Mouse (Mus musculus) forebrain, embryonic 10.5 days (tissue): ENCODE measurements at regions not wholly inside any gene's neighbourhood (a gene's known extent, or its start where the extent isn't known, plus 50 kb on each side); places are given as distances from the start of the nearest gene placed in this dataset. TPM values are rescaled to one million over a fixed set of nuclear protein-coding genes. Genes with fewer than 3 reads are reported as not detected.

Experiments used
- DNase-seq: peaks from one replicate; pipeline ENCODE4 v3.0.0-alpha.2; 2017; ENCODE audit warnings: low spot score; ENCODE audit errors: extremely low spot score
- H3K27ac ChIP-seq: fragments of 300-500 bp; sonication (generic); 2 replicates; pipeline ENCODE4 v1.5.1; 2016; ENCODE audit warnings: mild to moderate bottlenecking
- H3K27me3 ChIP-seq: fragments of 300-500 bp; sonication (generic); 2 replicates; pipeline ENCODE4 v1.6.1; 2016; ENCODE audit warnings: mild to moderate bottlenecking; ENCODE audit not compliant: poor library complexity, severe bottlenecking
- H3K36me3 ChIP-seq: fragments of 300-500 bp; sonication (generic); replicated peaks from 2 replicates; pipeline ENCODE4 v1.6.1; 2016; ENCODE audit warnings: mild to moderate bottlenecking, moderate library complexity
- H3K4me1 ChIP-seq: fragments of 300-500 bp; sonication (generic); 2 replicates; pipeline ENCODE4 v1.6.1; 2016
- H3K4me3 ChIP-seq: fragments of 300-500 bp; sonication (generic); 2 replicates; pipeline ENCODE4 v1.5.1; 2016; ENCODE audit warnings: mild to moderate bottlenecking, moderate library complexity
- H3K9me3 ChIP-seq: fragments of 300-500 bp; sonication (generic); 2 replicates; pipeline ENCODE4 v1.6.1; 2016; ENCODE audit warnings: mild to moderate bottlenecking, moderate library complexity
- WGBS: fragments of 180-500 bp; shearing (Covaris S2); methylation state at CpG from one replicate; pipeline ENCODE4 v1.1.7; 2016; 5-methylcytosine and 5-hydroxymethylcytosine counted together
- microRNA-seq: library from miRNA; unstranded; fragments of <30 nt; microRNA quantifications from one replicate; pipeline ENCODE4, GENCODE M21; 2017

DNA sequence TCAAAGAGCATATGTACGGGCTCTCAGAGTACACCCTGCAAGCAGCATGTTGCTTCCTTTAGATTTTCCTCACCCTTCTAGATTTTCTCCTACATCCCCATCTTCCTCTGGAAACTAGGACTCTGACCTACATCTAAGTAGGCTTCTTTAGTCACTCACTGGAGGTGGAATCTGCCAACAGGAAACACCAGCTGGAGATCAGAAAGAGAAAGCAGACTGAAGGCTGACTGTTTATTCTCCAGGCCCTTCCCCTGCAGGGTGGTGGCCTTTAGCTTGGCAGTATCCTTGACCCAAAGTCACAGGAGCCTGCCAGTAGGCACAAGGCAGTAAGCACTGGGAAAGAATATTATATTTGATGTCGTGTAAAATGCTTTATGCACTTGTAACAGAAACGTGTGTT is 75.4 kb upstream of the Klf12 start:
- peak overlapping the region; percentile 31; the same call in 1 of the 2 replicates for H3K27ac ChIP-seq
- DNase-seq: no peak
- 83% methylated on average over 3 of the region's 3 CpGs for WGBS

DNA sequence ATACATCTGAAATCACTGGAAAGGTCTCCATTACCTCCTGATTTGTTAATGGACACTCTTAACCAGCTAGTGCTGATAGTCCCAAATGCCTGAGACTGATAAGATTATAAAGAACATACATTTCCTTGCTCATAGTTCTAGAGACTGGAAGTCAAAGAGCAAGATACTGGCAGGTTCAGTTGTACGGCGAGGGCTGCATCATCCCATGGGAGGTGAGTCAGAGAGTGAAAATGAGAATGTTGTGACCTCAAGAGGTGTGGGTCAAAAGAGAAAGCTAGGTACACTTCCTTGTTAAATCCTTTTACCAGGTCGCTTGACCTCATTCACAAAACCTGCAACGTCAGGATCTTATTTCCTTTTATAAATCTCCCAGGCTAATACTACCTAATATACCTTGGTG is 72.7 kb upstream of the Klf12 start:
- H3K27me3 ChIP-seq: no peaks in the 10 kb centered on the region
- no peak for DNase-seq
- no peaks in the 10 kb centered on the region for H3K36me3 ChIP-seq
- WGBS: 83% methylated on average over 4 of the region's 4 CpGs
- H3K4me1 ChIP-seq: peaks cover 35% of the 10 kb centered on the region
- no peaks in the 10 kb centered on the region for H3K9me3 ChIP-seq
- no peak overlapping the region for H3K27ac ChIP-seq
- no peak overlapping the region for H3K4me3 ChIP-seq

More for the DNA sequence above, 75.4 kb upstream of the Klf12 start:
- peaks cover 31% of the 10 kb centered on the region for H3K4me1 ChIP-seq
- no peaks in the 10 kb centered on the region for H3K27me3 ChIP-seq
- H3K36me3 ChIP-seq: no peaks in the 10 kb centered on the region
- H3K9me3 ChIP-seq: no peaks in the 10 kb centered on the region
- H3K4me3 ChIP-seq: no peak overlapping the region

DNA sequence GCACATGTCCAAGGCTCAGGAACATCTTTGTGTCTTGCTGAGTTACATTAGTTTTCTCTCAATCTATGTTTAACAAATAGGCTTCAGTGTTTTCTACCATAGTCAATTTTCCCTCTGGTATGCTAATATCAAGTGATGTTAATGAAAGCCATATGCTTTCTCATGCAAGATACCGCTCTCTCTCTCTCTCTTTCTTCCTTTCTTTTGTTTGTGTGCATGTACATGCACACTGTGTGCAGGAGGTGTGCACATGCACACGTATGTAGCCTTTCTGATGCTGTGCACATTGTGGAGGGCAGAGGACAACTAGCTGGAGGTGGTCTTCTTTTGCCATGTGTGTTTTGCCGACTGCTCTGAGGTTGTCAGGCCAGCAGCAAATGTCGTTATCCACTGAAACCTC is 69.0 kb upstream of the Klf12 start:
- no peaks in the 10 kb centered on the region for H3K9me3 ChIP-seq
- peaks cover 14% of the 10 kb centered on the region for H3K4me1 ChIP-seq
- no peak overlapping the region for H3K4me3 ChIP-seq
- 73% methylated on average over 4 of the region's 4 CpGs for WGBS
- no peaks in the 10 kb centered on the region for H3K27me3 ChIP-seq
- no peaks in the 10 kb centered on the region for H3K36me3 ChIP-seq
- H3K27ac ChIP-seq: peak overlapping the region; percentile 58; the same call in 1 of the 2 replicates
- DNase-seq: no peak

DNA sequence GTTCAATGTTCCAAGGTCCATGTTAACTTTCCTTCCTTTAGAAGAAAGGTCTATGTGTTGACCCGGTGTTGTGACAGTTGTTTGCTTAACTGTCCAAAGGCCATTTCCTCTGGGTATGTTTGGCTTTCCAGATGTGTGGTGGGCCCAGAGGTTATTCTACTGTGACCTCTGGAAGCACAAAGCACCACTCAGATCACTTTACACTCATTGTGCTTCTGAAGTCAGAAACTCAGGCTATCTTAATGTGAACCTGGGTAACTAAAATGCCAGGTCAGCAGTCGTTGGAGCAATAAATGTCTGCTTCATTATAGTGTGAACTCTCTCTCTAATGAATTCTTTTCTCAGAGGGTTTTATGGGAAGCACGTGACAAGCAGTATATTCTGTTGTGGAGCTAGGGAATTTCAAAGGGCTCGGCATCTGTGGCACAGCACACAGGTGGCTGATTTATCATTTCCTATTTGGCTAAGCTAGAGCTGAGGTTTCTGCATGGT is 68.5 kb upstream of the Klf12 start:
- Histone ChIP-seq H3K4me1 (peaks cover 14% of the 10 kb centered on the region), H3K27me3 (no peaks in the 10 kb centered on the region), H3K4me3 (no peak overlapping the region), H3K36me3 (no peaks in the 10 kb centered on the region), H3K9me3 (no peaks in the 10 kb centered on the region), H3K27ac (0 out of 2 replicates have a peak overlapping the region, but pooled peaks have one; percentile 58)
- WGBS: 54% methylated on average over 4 of the region's 4 CpGs
- DNase-seq: no peak

DNA sequence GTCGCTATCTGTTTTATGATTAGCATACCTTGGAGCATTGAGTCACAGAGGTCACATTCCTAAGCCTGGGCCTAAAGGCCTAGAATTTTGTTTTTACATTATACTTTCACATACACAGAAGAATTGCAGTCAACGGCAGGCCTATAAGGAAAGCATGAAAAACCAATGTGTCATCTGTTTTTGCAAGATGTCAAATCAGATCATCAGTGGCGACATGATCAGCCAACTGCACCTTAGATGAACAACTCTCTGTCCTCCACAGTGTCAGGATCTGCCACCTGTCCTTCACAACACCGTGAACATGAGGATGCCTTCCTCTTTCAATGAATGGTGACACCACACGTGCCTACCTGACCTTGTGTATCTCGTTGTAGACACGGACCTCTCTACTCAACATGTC is 66.5 kb upstream of the Klf12 start:
- H3K9me3 ChIP-seq: no peaks in the 10 kb centered on the region
- peaks cover 14% of the 10 kb centered on the region for H3K4me1 ChIP-seq
- WGBS: 94% methylated on average over 7 of the region's 7 CpGs
- H3K27me3 ChIP-seq: no peaks in the 10 kb centered on the region
- no peak overlapping the region for H3K27ac ChIP-seq
- no peaks in the 10 kb centered on the region for H3K36me3 ChIP-seq
- no peak for DNase-seq
- no peak overlapping the region for H3K4me3 ChIP-seq

DNA sequence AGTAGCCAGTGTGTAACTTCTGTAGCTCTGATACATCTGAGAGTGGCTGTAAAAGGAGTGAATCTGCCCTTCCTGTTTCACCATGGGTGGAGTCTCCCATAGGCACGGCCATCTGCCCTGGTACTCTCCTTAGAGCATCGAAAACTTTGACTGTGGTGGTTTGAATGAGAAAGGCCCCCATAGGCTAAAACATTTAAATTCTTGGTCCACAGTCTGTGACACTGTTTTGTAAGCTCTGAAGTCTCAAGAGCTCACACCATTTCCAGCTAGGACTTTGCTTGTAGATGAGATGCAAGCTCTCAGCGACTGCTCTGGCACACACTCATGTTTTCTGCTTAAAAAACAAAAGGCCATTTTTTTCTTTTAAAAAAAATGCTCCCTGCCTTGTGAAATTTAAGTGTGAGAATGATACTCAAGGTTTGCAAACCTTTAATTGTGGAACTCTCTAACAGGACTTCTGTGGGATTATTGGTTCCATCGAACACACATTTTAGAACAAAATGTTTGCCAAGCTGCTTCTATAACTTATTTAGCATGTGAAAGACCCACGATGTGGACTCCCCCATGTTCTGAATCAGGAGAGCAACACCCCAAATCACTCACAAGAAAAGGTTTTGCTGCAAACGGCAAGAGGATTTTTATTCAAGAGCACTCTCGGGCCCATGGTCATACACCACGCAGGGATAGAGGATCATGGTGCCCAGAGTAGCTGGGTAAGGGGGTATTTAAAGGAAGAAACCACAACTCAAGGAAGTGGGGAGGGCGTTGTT is 65.7 kb upstream of the Klf12 start:
- H3K36me3 ChIP-seq: no peaks in the 10 kb centered on the region
- peaks cover 14% of the 10 kb centered on the region for H3K4me1 ChIP-seq
- no peak overlapping the region for H3K4me3 ChIP-seq
- no peak for DNase-seq
- WGBS: 88% methylated on average over 9 of the region's 9 CpGs
- H3K27ac ChIP-seq: no peak overlapping the region
- H3K27me3 ChIP-seq: no peaks in the 10 kb centered on the region
- no peaks in the 10 kb centered on the region for H3K9me3 ChIP-seq

DNA sequence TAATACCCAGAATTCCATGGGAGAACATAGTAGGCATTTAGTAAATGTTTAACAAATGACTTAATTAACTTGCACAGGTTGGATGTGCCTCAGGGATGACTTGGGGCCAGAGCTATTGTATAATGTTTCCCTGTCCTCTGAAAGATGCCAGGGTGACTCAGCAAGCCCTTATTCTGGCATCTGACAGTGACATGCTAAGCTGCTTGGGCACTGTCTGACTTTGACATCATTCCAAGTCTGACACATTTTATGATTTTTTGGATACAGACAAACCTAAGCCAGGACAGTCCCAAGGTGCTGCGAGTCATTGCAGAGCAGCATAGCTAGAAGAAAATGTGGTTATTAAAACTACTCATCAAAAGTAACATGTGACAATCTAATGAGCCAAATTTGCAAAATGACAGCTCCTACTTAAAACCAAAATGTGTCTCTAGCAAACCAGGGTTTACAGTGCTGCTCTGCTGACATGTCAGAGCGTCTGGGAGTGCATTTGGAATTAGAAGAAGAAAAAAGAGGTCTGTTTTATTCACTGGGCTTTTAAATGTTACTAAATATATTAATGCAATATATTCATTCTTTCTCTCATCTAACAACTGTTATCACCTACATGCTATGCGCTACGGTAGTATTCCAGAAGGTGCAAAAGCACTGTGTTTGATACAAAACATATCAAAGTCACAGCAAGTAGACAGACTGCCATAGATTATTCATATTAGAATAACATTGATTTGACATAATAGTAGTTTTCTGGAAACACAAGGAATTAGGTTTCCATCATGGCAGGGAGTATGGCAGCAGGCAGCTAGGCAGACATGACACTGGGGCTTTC is 64.1 kb upstream of the Klf12 start:
- H3K9me3 ChIP-seq: no peaks in the 10 kb centered on the region
- no peak overlapping the region for H3K27ac ChIP-seq
- no peaks in the 10 kb centered on the region for H3K27me3 ChIP-seq
- H3K4me1 ChIP-seq: peaks cover 10% of the 10 kb centered on the region
- 96% methylated on average over 4 of the region's 4 CpGs for WGBS
- DNase-seq: no peak
- no peak overlapping the region for H3K4me3 ChIP-seq
- H3K36me3 ChIP-seq: no peaks in the 10 kb centered on the region

DNA sequence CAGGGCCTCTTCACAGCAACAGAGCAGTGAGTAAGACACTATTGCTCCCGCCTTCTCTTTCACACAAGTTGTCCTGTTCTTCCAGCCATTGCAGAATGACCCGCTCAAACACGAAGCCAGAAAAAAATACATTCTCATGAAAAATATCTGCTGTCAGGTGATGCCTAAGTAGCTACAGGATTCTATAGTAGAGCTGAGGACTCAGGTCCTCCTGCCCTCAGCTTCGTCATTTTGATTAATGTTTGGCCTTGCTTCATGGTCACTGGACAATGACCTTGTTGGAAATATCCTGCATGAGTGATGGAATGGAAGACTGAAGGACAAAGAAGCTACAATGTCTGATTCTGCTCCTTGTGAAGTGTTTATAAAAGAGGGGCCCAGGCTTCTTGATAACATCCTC is 52.4 kb upstream of the Klf12 start:
- no peak for DNase-seq
- Histone ChIP-seq H3K36me3 (no peaks in the 10 kb centered on the region), H3K4me3 (no peak overlapping the region), H3K27me3 (no peaks in the 10 kb centered on the region), H3K27ac (no peak overlapping the region), H3K9me3 (no peaks in the 10 kb centered on the region), H3K4me1 (no peaks in the 10 kb centered on the region)
- WGBS: 96% methylated on average over 4 of the region's 4 CpGs

Small RNA genes lying in the stretch of these regions (microRNA-seq; reads per million reads assigned to microRNA genes)
- not detected for gene Gm22401
